Mouse (Mus musculus): ENCODE measurements around the gene Clasp1. TPM values are rescaled to one million over a fixed set of nuclear protein-coding genes. Genes with fewer than 3 reads are reported as not detected.

Clasp1 gene
- polyA plus RNA-seq, 1 experiment from 2014 or later, result 41.1 TPM

DNA sequence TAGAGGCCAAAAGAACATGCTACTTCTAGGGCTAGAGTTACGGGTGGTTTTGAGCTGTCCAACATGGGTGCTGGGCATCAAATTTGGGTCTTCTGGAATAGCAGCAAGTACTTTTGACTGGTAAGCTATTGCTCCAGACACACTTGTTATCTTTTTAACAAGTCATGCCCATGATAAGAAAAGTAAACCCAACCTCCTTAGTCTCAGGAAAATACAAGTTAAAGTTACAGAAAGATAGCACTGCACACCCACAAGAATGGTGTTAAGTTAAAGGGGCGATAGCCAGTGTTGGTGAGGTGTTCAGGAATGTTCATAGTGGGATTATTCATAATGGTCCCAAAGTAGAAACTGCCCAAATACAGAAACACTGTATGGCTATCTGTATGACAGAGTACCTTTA lies 24.3 kb downstream of the Clasp1 start:
- no peaks in the 10 kb centered on the region for H3K36me3 ChIP-seq (ENCODE audit: control insufficient read depth, insufficient read depth, low read length)
- peaks cover 26% of the 10 kb centered on the region for H3K4me1 ChIP-seq (replicated peaks; ENCODE audit: control insufficient read depth, insufficient read depth, low read length)
- no peaks in the 10 kb centered on the region for H3K27me3 ChIP-seq (replicated peaks; ENCODE audit: control insufficient read depth, insufficient read depth, low read length)
- H3K9ac ChIP-seq (ENCODE audit: low read depth, low read length), result no peak overlapping the region
- DNase-seq (ENCODE audit: low spot score) (no peak), ATAC-seq (replicated peaks; ENCODE audit: low FRiP score) (peak; percentile 42)
- H3K4me3 ChIP-seq (ENCODE audit: low read depth, low read length), result no peak overlapping the region
- H3K27ac ChIP-seq (ENCODE audit: low read depth, low read length), result peak overlapping the region; percentile 8; the same call in 1 of the 2 replicates
- WGBS, result 72% methylated on average over 2 of the region's 2 CpGs
- no peaks in the 10 kb centered on the region for H3K9me3 ChIP-seq (ENCODE audit: control insufficient read depth, low read length)
- H3K4me2 ChIP-seq, result peak overlapping the region; percentile 33

- peak; percentile 84 for ATAC-seq (replicated peaks; ENCODE audit: low FRiP score)
- DNase-seq (ENCODE audit: low spot score), result no peak
- Histone ChIP-seq H3K36me3 (ENCODE audit: control insufficient read depth, insufficient read depth, low read length) (peaks cover 5% of the 10 kb centered on the region), H3K9ac (ENCODE audit: low read depth, low read length) (peak overlapping the region; percentile 49), H3K27ac (ENCODE audit: low read depth, low read length) (peak overlapping the region; percentile 81), H3K4me3 (ENCODE audit: low read depth, low read length) (no peak overlapping the region), H3K27me3 (replicated peaks; ENCODE audit: control insufficient read depth, insufficient read depth, low read length) (no peaks in the 10 kb centered on the region), H3K9me3 (ENCODE audit: control insufficient read depth, low read length) (no peaks in the 10 kb centered on the region), H3K4me1 (replicated peaks; ENCODE audit: control insufficient read depth, insufficient read depth, low read length) (peaks cover 34% of the 10 kb centered on the region), H3K4me2 (peak overlapping the region; percentile 52)
- 65% methylated on average over 9 of the region's 9 CpGs for WGBS
Observed at GRCm38 (mm10) chr1:118417047-118417730, 28.3 kb downstream of the Clasp1 start.

DNA sequence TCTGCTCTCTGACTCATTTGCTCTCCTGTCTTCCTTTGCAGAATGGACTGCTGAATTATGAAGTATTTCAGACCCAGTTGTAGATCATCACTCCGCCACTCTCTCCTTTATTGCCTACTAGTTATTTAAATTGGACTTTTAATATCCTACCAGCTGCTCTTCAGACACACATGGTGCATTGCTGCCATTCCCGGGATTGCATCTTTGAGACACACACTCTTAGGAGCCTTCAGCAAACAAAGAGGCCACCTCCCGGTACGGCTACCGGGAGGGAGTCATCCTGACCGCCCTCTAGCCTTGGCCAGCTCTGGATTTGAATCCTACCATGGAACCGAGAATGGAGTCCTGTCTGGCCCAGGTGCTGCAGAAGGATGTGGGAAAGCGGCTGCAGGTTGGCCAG lies 30.5 kb downstream of the Clasp1 start:
- WGBS, result 93% methylated on average over 8 of the region's 8 CpGs
- ATAC-seq (replicated peaks; ENCODE audit: low FRiP score) (no peak), DNase-seq (ENCODE audit: low spot score) (no peak)
- no peak overlapping the region for H3K4me3 ChIP-seq (ENCODE audit: low read depth, low read length)
- H3K4me2 ChIP-seq, result no peak overlapping the region
- H3K27me3 ChIP-seq (replicated peaks; ENCODE audit: control insufficient read depth, insufficient read depth, low read length), result no peaks in the 10 kb centered on the region
- H3K4me1 ChIP-seq (replicated peaks; ENCODE audit: control insufficient read depth, insufficient read depth, low read length), result peaks cover 34% of the 10 kb centered on the region
- H3K27ac ChIP-seq (ENCODE audit: low read depth, low read length), result no peak overlapping the region
- H3K9ac ChIP-seq (ENCODE audit: low read depth, low read length), result no peak overlapping the region
- H3K36me3 ChIP-seq (ENCODE audit: control insufficient read depth, insufficient read depth, low read length), result peaks cover 5% of the 10 kb centered on the region
- H3K9me3 ChIP-seq (ENCODE audit: control insufficient read depth, low read length), result no peaks in the 10 kb centered on the region

DNA sequence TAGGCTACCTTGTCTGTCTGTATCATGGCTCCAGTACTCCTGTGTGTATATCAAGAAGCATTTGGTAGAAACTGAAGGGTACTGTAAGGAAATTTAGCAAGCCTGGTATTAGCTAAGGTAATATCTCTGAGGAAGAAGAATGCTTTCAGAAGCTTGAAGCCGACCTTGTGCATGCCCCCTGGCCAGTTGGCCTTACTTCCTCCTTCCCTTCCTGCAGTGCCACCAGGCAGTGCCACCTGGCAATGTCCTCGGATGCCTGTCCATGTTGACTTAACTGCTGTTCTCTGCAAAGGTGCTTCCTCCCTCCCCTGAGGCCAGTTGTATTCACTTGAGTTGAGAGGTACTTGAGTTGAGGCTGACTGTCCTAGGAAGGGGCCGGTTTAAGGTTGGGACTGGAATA lies 32.3 kb downstream of the Clasp1 start:
- Histone ChIP-seq H3K9me3 (ENCODE audit: control insufficient read depth, low read length) (no peaks in the 10 kb centered on the region), H3K27ac (ENCODE audit: low read depth, low read length) (0 out of 2 replicates have a peak overlapping the region, but pooled peaks have one; percentile 19), H3K4me3 (ENCODE audit: low read depth, low read length) (no peak overlapping the region), H3K4me2 (no peak overlapping the region), H3K27me3 (replicated peaks; ENCODE audit: control insufficient read depth, insufficient read depth, low read length) (no peaks in the 10 kb centered on the region), H3K9ac (ENCODE audit: low read depth, low read length) (no peak overlapping the region), H3K36me3 (ENCODE audit: control insufficient read depth, insufficient read depth, low read length) (peaks cover 5% of the 10 kb centered on the region), H3K4me1 (replicated peaks; ENCODE audit: control insufficient read depth, insufficient read depth, low read length) (peaks cover 30% of the 10 kb centered on the region)
- ATAC-seq (replicated peaks; ENCODE audit: low FRiP score) (no peak), DNase-seq (ENCODE audit: low spot score) (no peak)
- WGBS, result 82% methylated on average over 3 of the region's 3 CpGs

GRCm38 (mm10) chr1:118422812-118423211 lies 34.0 kb downstream of the Clasp1 start:
- Histone ChIP-seq H3K9me3 (ENCODE audit: control insufficient read depth, low read length) (no peaks in the 10 kb centered on the region), H3K4me3 (ENCODE audit: low read depth, low read length) (no peak overlapping the region), H3K27me3 (replicated peaks; ENCODE audit: control insufficient read depth, insufficient read depth, low read length) (no peaks in the 10 kb centered on the region), H3K27ac (ENCODE audit: low read depth, low read length) (no peak overlapping the region), H3K36me3 (ENCODE audit: control insufficient read depth, insufficient read depth, low read length) (peaks cover 5% of the 10 kb centered on the region), H3K4me1 (replicated peaks; ENCODE audit: control insufficient read depth, insufficient read depth, low read length) (peaks cover 24% of the 10 kb centered on the region), H3K9ac (ENCODE audit: low read depth, low read length) (no peak overlapping the region), H3K4me2 (no peak overlapping the region)
- no peak for DNase-seq (ENCODE audit: low spot score)
- ATAC-seq (replicated peaks; ENCODE audit: low FRiP score), result peak; percentile 2; the same call in 1 of the 2 replicates
- WGBS, result 82% methylated on average over 6 of the region's 6 CpGs

- H3K27ac ChIP-seq (ENCODE audit: low read depth, low read length), result no peak overlapping the region
- no peaks in the 10 kb centered on the region for H3K27me3 ChIP-seq (replicated peaks; ENCODE audit: control insufficient read depth, insufficient read depth, low read length)
- WGBS, result 80% methylated on average over 2 of the region's 2 CpGs
- no peak for DNase-seq (ENCODE audit: low spot score)
- H3K4me3 ChIP-seq (ENCODE audit: low read depth, low read length), result no peak overlapping the region
- H3K36me3 ChIP-seq (ENCODE audit: control insufficient read depth, insufficient read depth, low read length), result no peaks in the 10 kb centered on the region; the same call in 1 of the 2 replicates
- H3K9ac ChIP-seq (ENCODE audit: low read depth, low read length), result no peak overlapping the region
- no peaks in the 10 kb centered on the region for H3K9me3 ChIP-seq (ENCODE audit: control insufficient read depth, low read length)
- no peak overlapping the region for H3K4me2 ChIP-seq
- peaks cover 27% of the 10 kb centered on the region for H3K4me1 ChIP-seq (replicated peaks; ENCODE audit: control insufficient read depth, insufficient read depth, low read length)
- no peak for ATAC-seq (replicated peaks; ENCODE audit: low FRiP score)
Observed at GRCm38 (mm10) chr1:118425982-118426381, 37.1 kb downstream of the Clasp1 start.

GRCm38 (mm10) chr1:118428354-118429084 lies 39.7 kb downstream of the Clasp1 start:
- 62% methylated on average over 6 of the region's 6 CpGs for WGBS
- no peaks in the 10 kb centered on the region for H3K9me3 ChIP-seq (ENCODE audit: control insufficient read depth, low read length)
- H3K4me3 ChIP-seq (ENCODE audit: low read depth, low read length), result no peak overlapping the region
- H3K27ac ChIP-seq (ENCODE audit: low read depth, low read length), result no peak overlapping the region
- DNase-seq (ENCODE audit: low spot score), result no peak
- H3K27me3 ChIP-seq (replicated peaks; ENCODE audit: control insufficient read depth, insufficient read depth, low read length), result no peaks in the 10 kb centered on the region
- no peak overlapping the region for H3K4me2 ChIP-seq
- H3K36me3 ChIP-seq (ENCODE audit: control insufficient read depth, insufficient read depth, low read length), result no peaks in the 10 kb centered on the region
- ATAC-seq (replicated peaks; ENCODE audit: low FRiP score), result peak; percentile 42; the same call in 1 of the 2 replicates
- H3K9ac ChIP-seq (ENCODE audit: low read depth, low read length), result no peak overlapping the region
- peaks cover 16% of the 10 kb centered on the region for H3K4me1 ChIP-seq (replicated peaks; ENCODE audit: control insufficient read depth, insufficient read depth, low read length)

DNA sequence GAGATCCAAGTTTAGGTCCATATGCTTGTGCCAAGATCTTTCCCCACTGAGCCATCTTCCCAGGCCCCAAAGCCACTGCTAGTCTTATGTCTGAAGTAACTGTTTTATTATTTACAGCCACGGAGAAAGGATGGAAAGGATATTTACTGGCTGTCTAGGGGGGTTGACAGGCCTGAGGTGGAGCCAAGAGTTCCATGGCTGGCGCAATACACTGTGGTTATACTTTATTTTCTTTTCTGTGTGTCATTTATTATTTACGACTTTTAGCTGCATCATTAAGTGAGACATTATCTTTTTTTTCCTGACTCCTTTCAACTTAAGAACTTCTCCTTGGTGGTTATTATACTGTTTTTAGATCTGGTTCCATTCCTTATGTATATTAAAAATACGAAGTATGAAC lies 42.7 kb downstream of the Clasp1 start:
- no peak overlapping the region for H3K9ac ChIP-seq (ENCODE audit: low read depth, low read length)
- WGBS, result 87% methylated on average over 4 of the region's 4 CpGs
- DNase-seq (ENCODE audit: low spot score) (no peak), ATAC-seq (replicated peaks; ENCODE audit: low FRiP score) (no peak)
- no peaks in the 10 kb centered on the region for H3K36me3 ChIP-seq (ENCODE audit: control insufficient read depth, insufficient read depth, low read length)
- H3K4me2 ChIP-seq, result no peak overlapping the region
- H3K4me1 ChIP-seq (replicated peaks; ENCODE audit: control insufficient read depth, insufficient read depth, low read length), result peaks cover 16% of the 10 kb centered on the region
- H3K27ac ChIP-seq (ENCODE audit: low read depth, low read length), result no peak overlapping the region
- no peaks in the 10 kb centered on the region for H3K27me3 ChIP-seq (replicated peaks; ENCODE audit: control insufficient read depth, insufficient read depth, low read length)
- no peaks in the 10 kb centered on the region for H3K9me3 ChIP-seq (ENCODE audit: control insufficient read depth, low read length)
- no peak overlapping the region for H3K4me3 ChIP-seq (ENCODE audit: low read depth, low read length)

All from liver, embryonic 11.5 days (tissue).